Mouse (Mus musculus): ENCODE data around the gene Gm10382.
"Not testable (repeated sequence)": the region's sequence is repeated elsewhere in the genome, so short reads cannot be mapped to it uniquely, and the experiment has no call there.

Gm10382 gene

DNA sequence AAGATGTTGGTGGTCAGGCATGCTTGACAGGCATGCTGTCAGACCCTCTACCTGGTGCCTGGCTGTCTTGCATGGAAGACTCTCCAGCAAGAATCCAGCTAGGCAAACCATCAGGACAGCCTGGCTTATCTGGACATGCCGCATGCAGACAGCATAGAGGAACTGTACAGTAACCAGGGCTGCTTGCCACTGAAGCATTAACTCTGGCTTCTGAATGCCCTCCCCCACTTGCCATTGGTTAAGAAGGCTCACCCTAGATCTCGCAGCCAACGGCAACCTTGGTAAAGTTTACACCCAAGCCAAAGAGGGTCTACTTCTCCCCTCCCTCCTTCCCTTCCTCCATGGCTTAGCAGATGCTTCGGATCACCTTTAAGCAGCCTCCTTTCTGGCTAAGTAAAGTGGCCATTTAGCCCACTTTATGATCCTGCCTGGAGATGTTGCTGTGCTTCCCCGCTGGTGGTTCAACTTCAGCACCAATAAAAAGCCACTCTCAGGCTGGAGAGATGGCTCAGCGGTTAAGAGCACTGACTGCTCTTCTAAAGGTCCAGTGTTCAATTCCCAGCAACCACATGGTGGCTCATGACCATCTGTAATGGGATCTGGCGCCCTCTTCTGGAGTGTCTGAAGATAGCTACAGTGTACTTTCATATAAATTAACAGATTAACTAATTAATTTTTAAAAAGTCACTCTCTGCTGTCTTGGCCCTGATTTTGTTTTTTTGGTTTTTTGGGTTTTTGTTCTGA, 18.0 kb upstream of the Gm10382 start:
- no peak for DNase-seq (ENCODE audit: low read depth, low spot score)

DNA sequence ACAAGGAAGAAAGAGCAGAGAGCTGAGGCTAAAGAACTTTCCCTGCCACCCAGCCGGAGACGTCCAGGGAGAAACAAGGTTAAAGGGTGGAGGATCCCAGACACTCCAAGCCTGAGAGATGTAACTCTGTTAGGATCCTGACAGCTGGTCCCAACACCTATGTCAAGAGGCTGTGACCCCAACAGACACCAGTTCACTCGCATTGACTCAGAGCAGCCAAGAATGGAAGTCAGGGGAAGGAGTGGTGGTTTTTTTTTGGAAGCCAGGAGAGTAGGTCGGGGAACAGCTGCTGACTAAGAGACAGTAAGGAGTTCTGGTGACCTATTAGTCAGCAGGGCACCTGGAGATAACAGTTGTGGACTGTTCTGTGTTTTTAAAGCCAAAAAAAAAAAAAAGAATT, 17.1 kb upstream of the Gm10382 start:
- no peak for DNase-seq (ENCODE audit: low read depth, low spot score)

- DNase-seq (ENCODE audit: low read depth, low spot score), result no peak
Measured at GRCm38 (mm10) chr5:125375871-125376270, 13.3 kb upstream of the Gm10382 start.

DNA sequence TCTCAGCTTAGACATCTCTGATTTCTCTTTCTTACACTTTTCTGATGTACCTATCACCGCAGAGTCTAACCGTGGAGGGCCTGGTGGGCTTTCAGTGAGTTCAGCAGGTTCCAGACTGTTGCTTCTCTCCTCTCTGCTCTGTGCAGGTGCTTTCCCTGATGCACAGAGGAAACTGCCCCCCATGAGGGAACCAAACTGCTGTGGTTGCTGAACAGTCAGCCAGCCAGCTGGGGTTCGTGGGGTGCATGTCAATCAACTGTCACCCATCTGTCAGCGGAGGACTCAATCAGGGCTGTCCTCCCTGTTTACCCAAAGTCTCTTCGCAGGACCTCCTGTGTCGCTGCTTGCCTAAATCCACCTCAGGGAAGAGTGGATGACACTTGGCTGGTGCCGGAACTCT, 11.9 kb upstream of the Gm10382 start:
- DNase-seq (ENCODE audit: low read depth, low spot score), result no peak

DNA sequence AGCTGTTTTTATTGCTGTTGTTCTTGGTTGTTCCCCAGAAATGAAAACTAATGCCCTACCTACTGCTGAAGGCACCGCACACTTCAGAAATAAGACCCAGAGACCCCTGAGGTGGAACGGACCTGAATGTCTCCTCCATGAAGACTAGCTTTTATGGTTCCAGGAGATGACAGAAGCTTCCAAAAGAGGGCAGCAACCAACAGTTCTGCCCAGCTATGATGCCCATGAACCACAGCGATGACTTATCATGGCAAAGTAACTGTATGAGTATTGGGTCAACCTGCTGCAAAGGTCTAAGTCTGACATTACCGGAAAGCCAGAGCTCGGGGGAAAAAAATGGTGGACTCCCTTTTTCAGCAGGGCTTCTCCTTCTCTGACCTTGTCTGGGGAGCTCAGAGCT, 10.2 kb upstream of the Gm10382 start:
- DNase-seq (ENCODE audit: low read depth, low spot score), result no peak

DNA sequence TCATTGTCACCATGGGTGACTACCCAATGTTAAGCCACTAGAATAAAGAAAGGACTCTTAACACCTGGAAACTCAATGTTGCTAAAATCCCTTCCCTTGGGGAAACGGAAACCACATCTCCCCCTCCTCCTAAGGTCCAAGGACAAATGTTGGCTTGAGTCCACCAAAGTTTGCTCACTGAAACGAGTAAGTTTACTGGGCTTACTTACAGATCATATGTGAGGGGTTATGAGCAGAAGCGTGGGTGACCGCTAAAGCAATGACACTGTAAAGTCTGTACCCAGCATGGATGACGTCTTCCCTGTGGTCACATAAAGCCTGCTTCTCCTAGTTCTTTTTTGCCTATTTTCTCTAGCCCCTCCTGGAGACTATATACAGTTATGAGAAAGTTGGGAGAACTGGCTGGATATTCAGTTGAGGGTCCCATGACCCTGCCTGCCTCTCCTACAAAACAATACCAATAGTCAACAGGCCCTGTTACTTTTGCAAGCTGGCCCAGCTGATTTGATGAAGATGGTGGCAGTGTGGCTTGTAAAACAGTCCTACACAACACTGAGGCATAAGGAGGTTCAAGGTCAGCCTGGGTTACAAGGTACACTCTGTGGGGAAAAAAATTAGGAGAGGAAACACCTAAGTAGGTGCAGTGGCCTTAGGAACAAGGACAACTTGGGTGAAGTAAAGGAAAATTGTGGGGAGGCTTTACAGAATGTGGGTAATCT, 7.0 kb upstream of the Gm10382 start:
- no peak for DNase-seq (ENCODE audit: low read depth, low spot score)

- peak; percentile 76 for DNase-seq (ENCODE audit: low read depth, low spot score)
Measured at GRCm38 (mm10) chr5:125382673-125383558, 6.2 kb upstream of the Gm10382 start.

GRCm38 (mm10) chr5:125383637-125384420, 5.3 kb upstream of the Gm10382 start:
- no peak for DNase-seq (ENCODE audit: low read depth, low spot score)

DNA sequence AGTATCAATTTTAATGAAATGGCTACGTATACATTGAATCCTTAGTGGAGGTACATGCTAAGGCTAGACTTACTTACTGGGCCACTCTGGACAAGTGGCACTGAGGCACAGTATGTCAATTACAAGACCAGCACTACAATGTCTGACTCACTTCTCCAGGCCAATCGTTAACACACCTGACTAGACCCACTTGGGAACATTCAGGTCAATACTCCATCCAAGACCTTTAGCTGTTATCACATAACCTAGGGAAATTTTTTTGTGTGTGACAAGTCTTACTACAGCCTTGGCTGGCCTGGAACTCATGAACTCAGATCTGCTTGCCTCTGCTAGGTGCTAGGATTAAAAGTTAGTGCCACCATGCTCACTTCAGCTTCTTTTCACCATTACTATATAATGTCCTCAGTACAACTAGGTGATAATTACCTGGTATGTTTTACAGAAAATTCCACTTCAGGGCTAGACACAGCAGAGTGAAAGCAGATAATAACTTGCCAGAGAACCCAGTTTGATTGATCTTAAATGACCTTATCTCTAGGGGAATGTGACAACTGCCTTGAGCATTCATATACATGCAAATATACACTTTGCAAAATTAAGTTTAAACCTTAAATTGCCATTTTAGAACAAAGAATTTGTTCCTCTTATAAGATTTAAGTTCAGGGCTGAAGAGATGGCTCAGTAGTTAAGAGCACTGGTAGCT, 4.5 kb upstream of the Gm10382 start:
- DNase-seq (ENCODE audit: low read depth, low spot score), result peak; percentile 36

DNA sequence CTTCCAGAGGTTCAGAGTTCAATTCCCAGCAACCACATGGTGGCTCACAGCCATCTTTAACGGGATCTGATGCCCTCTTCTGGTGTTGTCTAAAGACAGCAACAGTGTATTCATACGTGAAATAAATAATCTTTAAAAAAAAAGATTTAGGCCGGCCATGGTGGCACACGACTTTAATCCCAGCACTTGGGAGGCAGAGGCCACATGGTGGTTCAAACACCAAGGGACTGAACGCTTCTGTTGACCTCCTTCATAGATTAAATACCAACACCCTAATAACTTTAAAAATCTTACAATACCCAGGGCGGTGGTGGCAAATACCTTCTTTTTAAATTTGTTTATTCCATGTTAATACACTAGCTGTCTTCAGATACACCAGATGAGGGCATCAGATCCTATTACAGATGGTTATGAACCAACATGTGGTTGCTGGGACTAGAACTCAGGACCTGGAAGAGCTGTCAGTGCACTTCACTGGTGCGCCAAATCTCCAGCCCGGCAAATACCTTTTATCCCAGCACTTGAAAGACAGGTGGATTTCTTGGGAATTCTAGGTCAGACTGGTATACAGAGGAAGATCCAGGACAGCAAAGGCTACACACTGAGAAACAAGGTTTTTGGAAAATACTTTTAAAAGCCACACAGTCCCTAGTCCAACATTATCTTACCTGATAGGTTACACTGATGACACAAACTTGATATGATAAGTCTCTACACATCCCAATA, 3.7 kb upstream of the Gm10382 start:
- peak; percentile 42 for DNase-seq (ENCODE audit: low read depth, low spot score)

- not testable (repeated sequence) for DNase-seq (ENCODE audit: low read depth, low spot score)
Measured at GRCm38 (mm10) chr5:125387295-125387694, 1.8 kb upstream of the Gm10382 start.

GRCm38 (mm10) chr5:125388358-125389092, 597 bp upstream of the Gm10382 start:
- DNase-seq (ENCODE audit: low read depth, low spot score), result peak; percentile 38

GRCm38 (mm10) chr5:125389579-125390441, 688 bp downstream of the Gm10382 start, which contains the start of gene Ubc:
Gene Ubc (minus strand): TSS chr5:125390202.
- peak; percentile 93 for DNase-seq (ENCODE audit: low read depth, low spot score)

GRCm38 (mm10) chr5:125390906-125391477, 1.9 kb downstream of the Gm10382 start:
- no peak for DNase-seq (ENCODE audit: low read depth, low spot score)

DNA sequence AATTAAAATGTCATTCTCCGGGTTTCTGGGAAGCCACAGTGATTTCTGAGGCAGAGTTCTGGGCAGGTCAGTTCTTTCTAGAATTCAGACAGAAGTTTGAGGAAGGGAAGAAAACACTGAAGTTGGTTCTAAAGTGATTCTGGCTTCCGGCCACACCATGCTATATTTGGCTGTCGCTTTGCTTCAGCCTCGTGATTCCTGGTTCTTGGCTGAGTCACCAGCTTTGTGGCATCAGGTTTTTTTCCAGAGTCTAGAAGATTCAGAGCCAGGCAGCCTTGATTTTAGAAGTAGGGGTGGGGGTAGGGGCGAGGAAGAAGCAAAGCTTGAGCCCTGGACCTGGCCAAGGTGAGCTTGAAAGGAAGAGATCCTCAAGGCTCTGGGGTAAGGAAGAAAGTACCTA, 2.5 kb downstream of the Gm10382 start:
- peak; percentile 47 for DNase-seq (ENCODE audit: low read depth, low spot score)

DNA sequence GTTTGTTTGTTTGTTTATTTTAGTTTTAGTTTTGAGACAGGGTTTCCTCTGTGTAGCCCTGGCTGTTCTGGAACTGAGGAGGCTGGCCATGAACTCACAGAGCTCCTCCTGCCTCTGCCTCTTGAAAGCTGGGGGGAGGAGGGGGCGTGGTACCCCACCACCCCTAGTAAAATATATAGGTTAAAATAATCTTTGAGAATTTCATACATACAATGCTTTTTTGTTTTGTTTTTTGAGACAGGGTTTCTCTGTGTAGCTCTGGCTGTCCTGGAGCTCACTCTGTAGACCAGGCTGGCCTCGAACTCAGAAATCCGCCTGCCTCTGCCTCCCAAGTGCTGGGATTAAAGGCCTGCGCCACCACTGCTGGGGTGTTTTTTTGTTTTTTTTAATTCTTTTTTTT, 3.1 kb downstream of the Gm10382 start:
- DNase-seq (ENCODE audit: low read depth, low spot score), result not testable (repeated sequence)

DNA sequence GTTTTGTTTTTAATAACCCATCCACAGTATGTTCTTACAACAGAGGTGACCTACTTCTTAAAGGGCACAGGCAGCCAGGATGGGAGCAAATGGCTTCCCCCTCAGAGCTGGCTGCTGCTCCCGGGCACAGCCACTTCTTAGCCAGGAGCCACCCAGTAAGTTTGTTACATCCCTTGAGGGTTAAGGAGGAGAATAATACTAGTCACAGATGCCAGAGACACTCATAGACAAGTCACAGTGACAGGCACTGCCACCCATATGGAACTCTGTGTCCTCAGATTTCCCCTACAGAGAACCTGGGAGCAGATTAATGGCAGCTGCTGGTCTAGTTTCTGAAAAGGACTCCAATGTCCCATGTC, 3.5 kb downstream of the Gm10382 start:
- no peak for DNase-seq (ENCODE audit: low read depth, low spot score)

Data from CD4-positive, CD25-positive, alpha-beta regulatory T cell, adult 2 months (primary cell).